Mouse (Mus musculus): ENCODE results near the gene Cpne5. TPM values are rescaled to one million over a fixed set of nuclear protein-coding genes. Genes with fewer than 3 reads are reported as not detected.
"Not testable (repeated sequence)": the region's sequence is repeated elsewhere in the genome, so short reads cannot be mapped to it uniquely, and the experiment has no call there.

The Cpne5 gene
- polyA plus RNA-seq, 1 experiment from 2014 or later, result 5.5 TPM

DNA sequence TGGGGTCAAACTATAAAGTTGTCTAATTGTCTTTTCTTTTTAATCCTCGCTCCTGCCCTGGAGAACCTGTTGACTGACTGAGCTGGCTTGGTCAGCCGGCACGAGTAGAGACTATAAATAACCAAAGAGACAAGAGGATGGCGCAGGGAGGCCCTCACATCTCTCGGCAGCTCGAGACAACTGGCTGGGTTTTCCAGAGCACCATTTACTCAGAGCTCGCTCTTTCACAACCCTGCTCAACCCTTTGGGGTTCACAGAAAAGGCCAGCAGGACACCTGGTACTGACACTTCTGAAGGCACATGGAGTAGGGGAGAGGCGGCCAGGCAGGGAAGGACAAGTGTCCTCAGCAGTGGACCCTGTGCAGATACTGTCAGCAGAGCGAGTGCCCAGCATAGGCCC lies 15.7 kb upstream of the Cpne5 start:
- Histone ChIP-seq H3K4me1 (replicated peaks; ENCODE audit: control insufficient read depth, insufficient read depth, low read length) (no peaks in the 10 kb centered on the region), H3K27ac (ENCODE audit: low read depth, low read length) (no peak overlapping the region), H3K9ac (ENCODE audit: low read length) (no peak overlapping the region), H3K9me3 (ENCODE audit: control insufficient read depth, low read length) (no peaks in the 10 kb centered on the region), H3K27me3 (ENCODE audit: control insufficient read depth, insufficient read depth, low read length) (no peaks in the 10 kb centered on the region), H3K4me2 (ENCODE audit: low read depth, low read length, severe bottlenecking) (no peak overlapping the region), H3K36me3 (ENCODE audit: control insufficient read depth, insufficient read depth, low read length) (no peaks in the 10 kb centered on the region; the same call in 1 of the 2 replicates), H3K4me3 (ENCODE audit: low read depth, low read length) (no peak overlapping the region)
- ATAC-seq (replicated peaks; ENCODE audit: low FRiP score) (no peak), DNase-seq (ENCODE audit: low spot score) (no peak)
- WGBS, result 92% methylated on average over 9 of the region's 9 CpGs

DNA sequence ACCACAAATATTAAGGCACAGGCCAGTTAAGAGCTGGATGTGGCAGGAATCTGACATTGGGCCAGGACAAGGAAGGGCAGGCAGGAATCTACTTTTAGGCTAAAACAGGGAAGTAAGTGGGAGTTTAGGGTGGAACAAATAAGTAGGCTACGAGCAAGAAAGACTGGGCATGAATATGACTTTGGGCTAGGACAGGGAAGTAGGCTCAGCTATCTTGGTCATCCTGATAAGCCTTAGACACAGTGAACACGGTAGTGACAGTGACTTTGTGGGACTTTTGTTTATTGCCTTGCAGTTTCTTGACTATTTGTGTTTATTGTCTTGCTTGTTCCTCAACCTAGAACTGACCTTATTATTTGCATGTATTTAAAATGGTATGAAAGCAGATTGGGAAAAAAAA lies 15.3 kb upstream of the Cpne5 start:
- H3K27ac ChIP-seq (ENCODE audit: low read depth, low read length), result no peak overlapping the region
- no peaks in the 10 kb centered on the region for H3K4me1 ChIP-seq (replicated peaks; ENCODE audit: control insufficient read depth, insufficient read depth, low read length)
- WGBS, result 97% methylated on average over 2 of the region's 2 CpGs
- ATAC-seq (replicated peaks; ENCODE audit: low FRiP score), result no peak
- no peak for DNase-seq (ENCODE audit: low spot score)
- H3K9me3 ChIP-seq (ENCODE audit: control insufficient read depth, low read length), result no peaks in the 10 kb centered on the region
- no peak overlapping the region for H3K9ac ChIP-seq (ENCODE audit: low read length)
- H3K27me3 ChIP-seq (ENCODE audit: control insufficient read depth, insufficient read depth, low read length), result no peaks in the 10 kb centered on the region
- H3K36me3 ChIP-seq (ENCODE audit: control insufficient read depth, insufficient read depth, low read length), result no peaks in the 10 kb centered on the region; the same call in 1 of the 2 replicates
- H3K4me3 ChIP-seq (ENCODE audit: low read depth, low read length), result no peak overlapping the region
- no peak overlapping the region for H3K4me2 ChIP-seq (ENCODE audit: low read depth, low read length, severe bottlenecking)

DNA sequence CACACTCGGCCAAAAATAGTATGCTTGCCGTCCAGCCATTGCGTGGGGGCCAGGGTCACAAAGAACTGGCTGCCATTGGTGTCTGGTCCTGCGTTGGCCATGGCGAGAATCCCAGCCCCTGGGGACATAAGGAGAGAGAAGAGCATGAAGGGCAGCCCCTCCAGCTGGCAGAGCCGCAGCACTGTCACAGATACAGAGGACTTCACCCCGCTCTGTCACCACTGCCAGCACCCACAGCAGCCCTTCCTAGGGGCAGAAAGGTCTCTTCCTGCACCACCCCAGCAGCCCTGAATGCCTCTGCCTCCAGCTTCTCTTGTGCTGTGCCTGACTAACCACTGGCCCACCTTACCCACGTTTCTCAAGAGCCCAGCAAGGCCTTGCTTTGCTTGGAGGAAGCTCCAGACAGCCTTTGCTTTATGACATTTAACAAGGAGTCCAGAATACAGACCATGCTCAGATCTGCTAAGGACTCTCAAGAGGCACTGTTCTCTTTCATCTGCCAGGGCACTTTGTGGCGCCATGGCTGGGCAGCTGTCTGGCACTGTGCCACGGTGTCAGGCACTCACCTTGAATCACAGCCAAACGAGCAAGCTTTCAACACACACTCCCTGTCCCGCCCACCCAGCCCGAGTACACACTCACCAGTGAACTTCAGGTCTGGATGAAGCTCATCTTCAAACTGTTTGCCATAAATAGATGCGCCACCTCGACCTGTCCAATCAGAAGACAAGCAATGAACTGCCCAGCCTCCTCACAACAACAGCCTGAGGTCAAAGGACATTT lies 13.8 kb upstream of the Cpne5 start:
- H3K36me3 ChIP-seq (ENCODE audit: control insufficient read depth, insufficient read depth, low read length), result no peaks in the 10 kb centered on the region; the same call in 1 of the 2 replicates
- H3K9ac ChIP-seq (ENCODE audit: low read length), result no peak overlapping the region
- H3K27me3 ChIP-seq (ENCODE audit: control insufficient read depth, insufficient read depth, low read length), result no peaks in the 10 kb centered on the region
- H3K4me3 ChIP-seq (ENCODE audit: low read depth, low read length), result no peak overlapping the region
- H3K4me1 ChIP-seq (replicated peaks; ENCODE audit: control insufficient read depth, insufficient read depth, low read length), result no peaks in the 10 kb centered on the region
- whole genome bisulfite sequencing, result 88% methylated on average over 15 of the region's 15 CpGs
- H3K4me2 ChIP-seq (ENCODE audit: low read depth, low read length, severe bottlenecking), result no peak overlapping the region
- no peaks in the 10 kb centered on the region for H3K9me3 ChIP-seq (ENCODE audit: control insufficient read depth, low read length)
- no peak overlapping the region for H3K27ac ChIP-seq (ENCODE audit: low read depth, low read length)
- ATAC-seq (replicated peaks; ENCODE audit: low FRiP score) (no peak), DNase-seq (ENCODE audit: low spot score) (no peak)

DNA sequence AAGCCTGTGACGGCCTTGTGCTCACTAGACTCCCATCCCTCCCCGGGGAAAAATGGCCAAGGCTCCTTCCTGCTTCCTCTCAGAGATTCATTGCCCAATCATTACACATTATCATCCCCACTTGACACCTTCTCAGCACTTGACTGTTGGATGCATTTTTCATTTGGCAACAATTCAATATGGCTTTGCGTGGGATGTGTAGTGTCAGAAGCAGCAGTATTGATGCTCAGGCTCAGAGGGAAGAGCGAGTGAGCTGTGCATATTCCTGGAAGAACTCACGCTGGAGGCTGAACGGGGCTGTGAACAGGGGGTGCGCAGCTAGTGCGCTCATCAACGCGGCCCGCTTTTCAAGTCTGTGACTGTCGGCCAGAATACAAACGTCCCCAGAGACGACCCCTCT lies 13.0 kb upstream of the Cpne5 start:
- ATAC-seq (replicated peaks; ENCODE audit: low FRiP score); H3K4me3 ChIP-seq (ENCODE audit: low read depth, low read length); H3K9ac ChIP-seq (ENCODE audit: low read length); H3K4me1 ChIP-seq (replicated peaks; ENCODE audit: control insufficient read depth, insufficient read depth, low read length); H3K27ac ChIP-seq (ENCODE audit: low read depth, low read length); DNase-seq (ENCODE audit: low spot score); H3K36me3 ChIP-seq (ENCODE audit: control insufficient read depth, insufficient read depth, low read length); H3K9me3 ChIP-seq (ENCODE audit: control insufficient read depth, low read length); H3K27me3 ChIP-seq (ENCODE audit: control insufficient read depth, insufficient read depth, low read length); H3K4me2 ChIP-seq (ENCODE audit: low read depth, low read length, severe bottlenecking): not testable (repeated sequence)
- 90% methylated on average over 14 of the region's 14 CpGs for WGBS

DNA sequence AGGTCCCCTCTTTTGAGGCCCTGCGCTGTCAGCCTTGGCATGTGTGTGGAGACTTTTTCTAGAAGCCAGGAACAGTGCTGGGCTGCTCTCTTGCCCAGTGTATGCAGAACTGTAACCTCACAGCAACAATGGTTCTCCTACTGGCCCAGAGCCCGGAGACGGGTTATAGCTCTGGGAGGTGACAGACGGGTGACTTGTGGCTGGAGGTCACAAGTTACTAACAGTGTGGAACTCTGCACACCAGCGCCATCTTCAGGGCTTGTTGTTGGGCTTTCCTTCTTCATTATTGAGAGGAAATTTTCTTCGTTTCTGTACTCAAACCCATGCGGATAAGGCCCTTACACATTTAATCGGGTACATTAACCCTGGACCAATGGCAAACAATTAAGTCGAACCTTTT lies 11.5 kb upstream of the Cpne5 start:
- ATAC-seq (replicated peaks; ENCODE audit: low FRiP score) (no peak), DNase-seq (ENCODE audit: low spot score) (no peak)
- Histone ChIP-seq H3K9me3 (ENCODE audit: control insufficient read depth, low read length) (no peaks in the 10 kb centered on the region), H3K27ac (ENCODE audit: low read depth, low read length) (no peak overlapping the region), H3K36me3 (ENCODE audit: control insufficient read depth, insufficient read depth, low read length) (no peaks in the 10 kb centered on the region; the same call in 1 of the 2 replicates), H3K4me1 (replicated peaks; ENCODE audit: control insufficient read depth, insufficient read depth, low read length) (peaks cover 9% of the 10 kb centered on the region), H3K9ac (ENCODE audit: low read length) (no peak overlapping the region), H3K4me3 (ENCODE audit: low read depth, low read length) (no peak overlapping the region), H3K4me2 (ENCODE audit: low read depth, low read length, severe bottlenecking) (no peak overlapping the region), H3K27me3 (ENCODE audit: control insufficient read depth, insufficient read depth, low read length) (no peaks in the 10 kb centered on the region)
- WGBS, result 71% methylated on average over 9 of the region's 9 CpGs

DNA sequence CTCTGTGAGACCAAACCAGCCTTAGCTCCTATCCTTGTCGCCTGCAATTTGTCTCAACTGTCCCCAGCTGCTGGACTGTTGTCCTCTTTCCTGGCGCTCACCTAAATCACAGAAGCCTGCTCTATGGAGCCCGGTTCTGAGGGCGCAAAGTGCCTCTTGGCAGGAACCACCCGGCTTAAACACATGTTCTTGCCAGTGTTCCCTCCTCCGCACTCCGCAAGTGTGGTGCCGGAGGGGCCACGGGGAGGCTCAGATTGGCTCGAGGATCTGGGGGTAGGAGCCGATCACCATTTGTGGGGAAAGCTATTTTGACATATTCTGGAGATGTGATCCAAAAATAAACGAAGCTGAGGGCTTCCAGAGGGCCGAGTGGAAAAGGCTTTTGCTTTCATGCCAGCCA lies 9.9 kb upstream of the Cpne5 start:
- Histone ChIP-seq H3K9me3 (ENCODE audit: control insufficient read depth, low read length) (no peaks in the 10 kb centered on the region), H3K27ac (ENCODE audit: low read depth, low read length) (no peak overlapping the region), H3K4me2 (ENCODE audit: low read depth, low read length, severe bottlenecking) (no peak overlapping the region), H3K36me3 (ENCODE audit: control insufficient read depth, insufficient read depth, low read length) (no peaks in the 10 kb centered on the region; the same call in 1 of the 2 replicates), H3K4me1 (replicated peaks; ENCODE audit: control insufficient read depth, insufficient read depth, low read length) (peaks cover 9% of the 10 kb centered on the region), H3K4me3 (ENCODE audit: low read depth, low read length) (no peak overlapping the region), H3K27me3 (ENCODE audit: control insufficient read depth, insufficient read depth, low read length) (no peaks in the 10 kb centered on the region), H3K9ac (ENCODE audit: low read length) (no peak overlapping the region)
- ATAC-seq (replicated peaks; ENCODE audit: low FRiP score) (no peak), DNase-seq (ENCODE audit: low spot score) (no peak)
- 86% methylated on average over 13 of the region's 13 CpGs for WGBS

DNA sequence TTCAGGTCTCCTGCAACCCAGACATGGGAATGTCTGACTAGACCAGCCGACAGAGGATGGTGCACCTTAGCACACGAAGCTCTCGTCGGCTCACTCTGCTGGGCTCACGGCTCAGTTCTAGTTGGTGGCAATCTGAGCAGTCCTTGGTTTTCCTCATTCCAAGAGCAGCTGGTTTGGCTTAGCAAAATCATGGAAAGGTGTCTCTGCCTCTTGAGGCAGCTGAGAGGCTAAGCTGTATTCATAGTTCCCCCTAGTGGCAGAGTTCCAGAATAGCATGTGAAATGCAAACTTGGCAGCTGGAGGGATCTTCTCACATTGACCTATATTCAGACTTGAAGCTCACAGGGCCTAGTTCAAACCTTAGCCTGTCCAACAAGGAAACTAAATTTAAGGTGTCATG lies 8.6 kb upstream of the Cpne5 start:
- Histone ChIP-seq H3K36me3 (ENCODE audit: control insufficient read depth, insufficient read depth, low read length) (no peaks in the 10 kb centered on the region; the same call in 1 of the 2 replicates), H3K4me3 (ENCODE audit: low read depth, low read length) (no peak overlapping the region), H3K27me3 (ENCODE audit: control insufficient read depth, insufficient read depth, low read length) (no peaks in the 10 kb centered on the region), H3K9me3 (ENCODE audit: control insufficient read depth, low read length) (no peaks in the 10 kb centered on the region), H3K4me1 (replicated peaks; ENCODE audit: control insufficient read depth, insufficient read depth, low read length) (peaks cover 9% of the 10 kb centered on the region), H3K9ac (ENCODE audit: low read length) (no peak overlapping the region), H3K4me2 (ENCODE audit: low read depth, low read length, severe bottlenecking) (no peak overlapping the region), H3K27ac (ENCODE audit: low read depth, low read length) (no peak overlapping the region)
- WGBS, result 31% methylated on average over 5 of the region's 5 CpGs
- peak; percentile 49 for ATAC-seq (replicated peaks; ENCODE audit: low FRiP score)
- DNase-seq (ENCODE audit: low spot score), result no peak

DNA sequence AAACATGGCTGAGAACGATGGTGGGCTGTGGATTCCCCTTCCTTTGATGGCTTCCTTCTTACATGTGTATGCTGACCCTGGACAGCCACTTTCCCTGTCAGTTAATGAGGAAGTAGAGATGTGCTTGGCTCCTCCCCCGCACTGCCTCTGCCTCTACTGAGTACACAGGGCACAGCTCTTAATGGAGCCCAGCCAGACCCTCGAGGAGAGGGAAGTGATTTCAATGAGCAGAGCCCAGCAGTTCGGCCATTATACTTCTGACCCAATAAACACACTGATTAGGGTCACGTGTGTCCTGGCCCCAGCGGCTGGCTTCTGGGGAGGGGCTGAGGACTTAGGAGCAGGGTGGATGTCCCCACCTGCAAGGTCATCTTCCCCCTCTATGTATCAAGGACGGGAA lies 7.8 kb upstream of the Cpne5 start:
- 28% methylated on average over 7 of the region's 7 CpGs for WGBS
- H3K27ac ChIP-seq (ENCODE audit: low read depth, low read length), result no peak overlapping the region

DNA sequence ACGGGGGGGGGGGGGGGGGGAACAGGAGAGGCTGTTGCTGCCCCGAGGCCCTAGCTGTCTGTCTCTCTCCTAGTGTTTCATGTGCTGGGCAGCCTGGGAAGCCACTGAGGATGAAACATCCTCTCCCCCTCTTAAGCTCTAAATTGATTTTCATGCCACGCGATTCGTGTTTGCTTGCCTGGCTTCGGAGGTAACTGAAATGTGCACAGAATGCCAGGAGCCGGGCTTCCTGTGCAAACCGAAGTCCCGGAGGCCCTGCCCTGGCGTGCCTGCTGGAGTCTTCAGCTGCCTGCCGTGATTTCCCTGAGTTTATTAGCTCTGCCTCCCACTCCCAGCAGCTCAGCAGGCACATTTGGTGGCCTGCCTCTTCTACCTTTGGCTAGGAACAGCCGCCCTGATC lies 6.9 kb upstream of the Cpne5 start:
- H3K9me3 ChIP-seq (ENCODE audit: control insufficient read depth, low read length), result no peaks in the 10 kb centered on the region
- H3K4me2 ChIP-seq (ENCODE audit: low read depth, low read length, severe bottlenecking), result no peak overlapping the region
- no peaks in the 10 kb centered on the region for H3K36me3 ChIP-seq (ENCODE audit: control insufficient read depth, insufficient read depth, low read length)
- no peak for ATAC-seq (replicated peaks; ENCODE audit: low FRiP score)
- H3K4me3 ChIP-seq (ENCODE audit: low read depth, low read length), result no peak overlapping the region
- no peak overlapping the region for H3K27ac ChIP-seq (ENCODE audit: low read depth, low read length)
- DNase-seq (ENCODE audit: low spot score), result no peak
- H3K4me1 ChIP-seq (replicated peaks; ENCODE audit: control insufficient read depth, insufficient read depth, low read length), result peaks cover 9% of the 10 kb centered on the region
- H3K27me3 ChIP-seq (ENCODE audit: control insufficient read depth, insufficient read depth, low read length), result no peaks in the 10 kb centered on the region
- H3K9ac ChIP-seq (ENCODE audit: low read length), result peak overlapping the region; percentile 20; the same call in 1 of the 2 replicates
- 35% methylated on average over 12 of the region's 12 CpGs for WGBS

More for the DNA sequence above, 7.8 kb upstream of the Cpne5 start:
- peak; percentile 44; the same call in 1 of the 2 replicates for ATAC-seq (replicated peaks; ENCODE audit: low FRiP score)
- no peak for DNase-seq (ENCODE audit: low spot score)
- Histone ChIP-seq H3K9ac (ENCODE audit: low read length) (no peak overlapping the region), H3K27me3 (ENCODE audit: control insufficient read depth, insufficient read depth, low read length) (no peaks in the 10 kb centered on the region), H3K9me3 (ENCODE audit: control insufficient read depth, low read length) (no peaks in the 10 kb centered on the region), H3K36me3 (ENCODE audit: control insufficient read depth, insufficient read depth, low read length) (no peaks in the 10 kb centered on the region; the same call in 1 of the 2 replicates), H3K4me1 (replicated peaks; ENCODE audit: control insufficient read depth, insufficient read depth, low read length) (peaks cover 9% of the 10 kb centered on the region), H3K4me3 (ENCODE audit: low read depth, low read length) (no peak overlapping the region), H3K4me2 (ENCODE audit: low read depth, low read length, severe bottlenecking) (no peak overlapping the region)
